Mouse (Mus musculus) heart, adult 2 months (tissue): ENCODE data around the gene Cacna1c.

Source experiments
- CTCF ChIP-seq: fragments of 200-600 bp; IDR thresholded peaks from 2 replicates; pipeline ENCODE4 v1.8.1; 2022; ENCODE audit warnings: antibody characterized with exemption, mild to moderate bottlenecking, moderate library complexity
- POLR2A ChIP-seq: fragments of 200-500 bp; IDR thresholded peaks from 2 replicates; pipeline ENCODE4 v1.6.1; 2011; ENCODE audit warnings: mild to moderate bottlenecking, low read depth, low read length, control low read depth; ENCODE audit not compliant: insufficient read depth

- TF ChIP-seq CTCF: no peak
- no peak for TF ChIP-seq POLR2A
Observed at GRCm38 (mm10) chr6:118933017-118933594, 263.1 kb downstream of the Cacna1c start.
